Mouse (Mus musculus) liver, adult 2 months (tissue): ENCODE data around the gene Slc25a44. TPM values are rescaled to one million over a fixed set of nuclear protein-coding genes. Genes with fewer than 3 reads are reported as not detected.

Experiments
- DNase-seq: peaks from one replicate; pipeline ENCODE4 v3.0.0-alpha.2; 2011; ENCODE audit warnings: low read depth, low spot score; ENCODE audit errors: extremely low read depth
- H3K27ac ChIP-seq: fragments of 200-500 bp; replicated peaks from 2 replicates; pipeline ENCODE4 v1.5.1; 2012; ENCODE audit warnings: low read depth, mild to moderate bottlenecking, control low read depth, inconsistent platforms, low read length; ENCODE audit not compliant: insufficient read depth
- H3K27me3 ChIP-seq: fragments of 200-500 bp; 2 replicates; pipeline ENCODE4 v1.6.1; 2012; ENCODE audit warnings: mild to moderate bottlenecking, moderate library complexity, low read length, inconsistent platforms; ENCODE audit not compliant: control insufficient read depth, insufficient read depth
- H3K36me3 ChIP-seq: fragments of 200-500 bp; 2 replicates; pipeline ENCODE4 v1.6.1; 2012; ENCODE audit warnings: low read length, inconsistent platforms; ENCODE audit not compliant: control insufficient read depth, insufficient read depth
- H3K4me1 ChIP-seq: fragments of 200-500 bp; 2 replicates; pipeline ENCODE4 v1.6.1; 2011; ENCODE audit warnings: low read length; ENCODE audit not compliant: control insufficient read depth, insufficient read depth
- H3K4me3 ChIP-seq: fragments of 200-500 bp; 2 replicates; pipeline ENCODE4 v1.5.1; 2011; ENCODE audit warnings: low read depth, mild to moderate bottlenecking, control low read depth, low read length, moderate library complexity; ENCODE audit not compliant: insufficient read depth
- H3K79me2 ChIP-seq: fragments of 200-500 bp; 2 replicates; pipeline ENCODE4 v1.6.1; 2012; ENCODE audit warnings: inconsistent platforms, mild to moderate bottlenecking, low read length, moderate library complexity; ENCODE audit not compliant: control insufficient read depth, insufficient read depth
- H3K9ac ChIP-seq: fragments of 200-500 bp; 2 replicates; pipeline ENCODE4 v1.6.1; 2012; ENCODE audit warnings: low read depth, mild to moderate bottlenecking, control low read depth, inconsistent platforms, low read length
- CTCF ChIP-seq: fragments of 200-500 bp; IDR thresholded peaks from 2 replicates; pipeline ENCODE4 v1.5.1; 2011; ENCODE audit warnings: low read depth, low read length, control low read depth
- POLR2A ChIP-seq: fragments of 200-500 bp; IDR thresholded peaks from 2 replicates; pipeline ENCODE4 v1.6.1; 2011; ENCODE audit warnings: low read length, control low read depth; ENCODE audit not compliant: insufficient read depth; ENCODE audit errors: extremely low read depth
- WGBS: fragments of 180-500 bp; shearing (Covaris S2); methylation state at CpG from one replicate; pipeline ENCODE4 v1.1.7; 2018; 5-methylcytosine and 5-hydroxymethylcytosine counted together
- polyA plus RNA-seq: library from polyadenylated mRNA; depleted of rRNA; stranded (reverse); fragments of >200 nt; gene quantifications from 2 replicates; pipeline ENCODE4 v1.2.3, GENCODE M21; 2012
- total RNA-seq: library from RNA; depleted of rRNA; stranded (reverse); fragments of >200 nt; gene quantifications from 2 replicates; pipeline ENCODE4 v1.2.3, GENCODE M21; 2014

Slc25a44 gene
- total and polyA plus RNA-seq, 2 experiments: 28.1 to 57.0 TPM

GRCm38 (mm10) chr3:88422020-88422720 lies 2.8 kb downstream of the Slc25a44 start:
- H3K4me1 ChIP-seq: peaks cover 36% of the 10 kb centered on the region
- WGBS: 17% methylated on average over 9 of the region's 9 CpGs
- peak; percentile 100 for DNase-seq
- TF ChIP-seq POLR2A: peak; percentile 10; the same call in 1 of the 2 replicates
- no peak; the same call in 1 of the 2 replicates for TF ChIP-seq CTCF
- peaks cover 7% of the 10 kb centered on the region; the same call in 1 of the 2 replicates for H3K36me3 ChIP-seq
- H3K4me3 ChIP-seq: no peak overlapping the region
- H3K79me2 ChIP-seq: peaks cover 51% of the 10 kb centered on the region
- peak overlapping the region; percentile 42 for H3K9ac ChIP-seq
- H3K27ac ChIP-seq: peak overlapping the region; percentile 89
- H3K27me3 ChIP-seq: no peaks in the 10 kb centered on the region

- 83% methylated on average over 19 of the region's 19 CpGs for WGBS
- H3K4me1 ChIP-seq: peaks cover 45% of the 10 kb centered on the region
- peaks cover 7% of the 10 kb centered on the region; the same call in 1 of the 2 replicates for H3K36me3 ChIP-seq
These were observed 4.2 kb downstream of the Slc25a44 start for GRCm38 (mm10) chr3:88420771-88421170.

GRCm38 (mm10) chr3:88418016-88418415 lies 6.9 kb downstream of the Slc25a44 start:
- H3K36me3 ChIP-seq: peaks cover 7% of the 10 kb centered on the region; the same call in 1 of the 2 replicates
- peaks cover 54% of the 10 kb centered on the region for H3K4me1 ChIP-seq

More at GRCm38 (mm10) chr3:88420771-88421170, 4.2 kb downstream of the Slc25a44 start:
- Histone ChIP-seq H3K27me3 (no peaks in the 10 kb centered on the region), H3K27ac (peak overlapping the region; percentile 77), H3K79me2 (peaks cover 51% of the 10 kb centered on the region), H3K9ac (no peak overlapping the region), H3K4me3 (no peak overlapping the region)
- DNase-seq: peak; percentile 42
- no peak for TF ChIP-seq POLR2A
- no peak for TF ChIP-seq CTCF

GRCm38 (mm10) chr3:88415668-88416067 lies 9.3 kb downstream of the Slc25a44 start:
- Histone ChIP-seq H3K27me3 (no peaks in the 10 kb centered on the region), H3K36me3 (peaks cover 7% of the 10 kb centered on the region; the same call in 1 of the 2 replicates), H3K9ac (0 out of 2 replicates have a peak overlapping the region, but pooled peaks have one; percentile 26), H3K4me1 (peaks cover 57% of the 10 kb centered on the region), H3K79me2 (peaks cover 36% of the 10 kb centered on the region), H3K4me3 (no peak overlapping the region), H3K27ac (peak overlapping the region; percentile 81)
- WGBS: 11% methylated on average over 4 of the region's 4 CpGs
- peak; percentile 92 for DNase-seq
- TF ChIP-seq CTCF (no peak), POLR2A (no peak)

More at GRCm38 (mm10) chr3:88418016-88418415, 6.9 kb downstream of the Slc25a44 start:
- Histone ChIP-seq H3K27me3 (no peaks in the 10 kb centered on the region), H3K9ac (no peak overlapping the region), H3K79me2 (peaks cover 44% of the 10 kb centered on the region), H3K4me3 (no peak overlapping the region), H3K27ac (peak overlapping the region; percentile 38)
- TF ChIP-seq CTCF: no peak
- no peak for TF ChIP-seq POLR2A
- WGBS: 61% methylated on average over 6 of the region's 6 CpGs
- no peak for DNase-seq

- H3K27ac ChIP-seq: peak overlapping the region; percentile 44; the same call in 1 of the 2 replicates
- no peak for DNase-seq
- H3K36me3 ChIP-seq: no peaks in the 10 kb centered on the region; the same call in 1 of the 2 replicates
- 85% methylated on average over 11 of the region's 11 CpGs for WGBS
- no peaks in the 10 kb centered on the region for H3K27me3 ChIP-seq
- no peak for TF ChIP-seq CTCF
- no peak for TF ChIP-seq POLR2A
- H3K9ac ChIP-seq: no peak overlapping the region
- H3K4me1 ChIP-seq: peaks cover 44% of the 10 kb centered on the region
- peaks cover 9% of the 10 kb centered on the region; the same call in 1 of the 2 replicates for H3K79me2 ChIP-seq
- no peak overlapping the region for H3K4me3 ChIP-seq
These were observed 12.3 kb downstream of the Slc25a44 start for GRCm38 (mm10) chr3:88412636-88413035.
